Mouse (Mus musculus) bone marrow, adult 2 months (tissue): ENCODE data around the gene Tbx21.

ENCODE experiments used
- CTCF ChIP-seq: fragments of 200-500 bp; IDR thresholded peaks from 2 replicates; pipeline ENCODE4 v1.5.1; 2011; ENCODE audit warnings: low read length, control low read depth; ENCODE audit not compliant: control insufficient read depth, insufficient read depth
- POLR2A ChIP-seq: fragments of 200-500 bp; IDR thresholded peaks from 2 replicates; pipeline ENCODE4 v1.6.1; 2011; ENCODE audit warnings: low read depth, mild to moderate bottlenecking, control low read depth, low read length, borderline replicate concordance; ENCODE audit not compliant: control insufficient read depth

DNA sequence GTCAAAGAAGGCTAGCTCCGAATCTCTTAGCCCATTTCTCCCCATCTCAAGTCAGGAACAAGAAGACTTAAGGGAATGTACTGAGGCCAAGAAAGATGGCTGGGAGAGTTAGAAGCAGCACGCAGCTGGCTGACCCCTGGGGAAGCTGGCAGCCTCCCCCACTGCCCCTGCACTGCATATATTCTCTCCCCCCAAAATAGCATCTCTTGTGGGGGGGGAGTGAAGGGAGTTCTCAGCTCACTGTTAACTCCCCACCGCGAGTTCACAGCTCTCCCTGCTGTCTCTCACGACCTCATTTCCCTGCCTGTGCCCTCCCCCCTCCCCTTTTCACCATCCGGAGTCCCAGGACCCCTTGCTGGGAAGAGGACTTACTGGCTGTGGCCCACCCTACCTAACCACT, 17.1 kb upstream of the Tbx21 start:
- TF ChIP-seq POLR2A (no peak), CTCF (no peak)
